Mouse (Mus musculus): ENCODE results near the gene S100a7a. TPM values are rescaled to one million over a fixed set of nuclear protein-coding genes. Genes with fewer than 3 reads are reported as not detected.

The S100a7a gene
- total and polyA plus RNA-seq, 2 experiments from 2014 or later = not detected

- Histone ChIP-seq H3K27me3 (ENCODE audit: insufficient read depth, low read length) (no peaks in the 10 kb centered on the region), H3K9ac (replicated peaks; ENCODE audit: low read length) (no peak overlapping the region), H3K27ac (no peak overlapping the region), H3K4me2 (ENCODE audit: low read depth, low read length) (no peak overlapping the region), H3K36me3 (ENCODE audit: insufficient read depth, low read length) (no peaks in the 10 kb centered on the region), H3K4me1 (ENCODE audit: insufficient read depth, low read length) (no peaks in the 10 kb centered on the region), H3K9me3 (ENCODE audit: low read length) (no peaks in the 10 kb centered on the region), H3K4me3 (ENCODE audit: low read length) (no peak overlapping the region)
- no peak for TF ChIP-seq CTCF (IDR thresholded peaks at IDR 0.05; ENCODE audit: low read depth)
- WGBS = 83% methylated on average over 2 of the region's 2 CpGs
- ATAC-seq (no peak), DNase-seq (ENCODE audit: low spot score) (no peak)
Observed at GRCm38 (mm10) chr3:90693496-90693895, 39.7 kb downstream of the S100a7a start.

DNA sequence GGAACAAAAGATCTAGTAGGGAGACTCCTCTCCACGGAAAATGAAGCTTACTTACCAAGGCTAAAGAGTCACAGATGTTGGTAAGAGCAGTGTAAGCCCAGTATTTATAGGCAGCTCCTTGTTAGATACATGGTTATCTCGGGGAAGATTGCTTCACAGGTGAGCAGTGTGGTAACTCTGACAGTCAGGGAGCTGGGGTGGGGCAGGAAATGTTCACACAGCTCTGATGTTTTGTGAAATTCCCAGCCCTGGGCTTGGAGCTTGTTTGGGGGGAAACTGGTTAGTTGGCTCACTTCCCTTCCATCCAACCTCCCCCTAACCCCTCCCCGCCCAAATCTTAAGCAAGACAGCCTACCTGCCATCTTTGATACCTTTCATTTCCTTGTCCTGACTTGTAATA, 41.8 kb downstream of the S100a7a start, which contains the start of gene S100a9:
Gene S100a9 (minus strand): TSS at position 109 of the 400 bp plus-strand sequence.
- 73% methylated on average over 3 of the region's 3 CpGs for WGBS
- TF ChIP-seq CTCF (IDR thresholded peaks at IDR 0.05; ENCODE audit: low read depth) = no peak

GRCm38 (mm10) chr3:90702244-90702643, 48.4 kb downstream of the S100a7a start:
- no peak for DNase-seq (ENCODE audit: low spot score)
- 92% methylated on average over 2 of the region's 2 CpGs for WGBS
- Histone ChIP-seq H3K27ac (no peak overlapping the region), H3K9me3 (ENCODE audit: low read length) (no peaks in the 10 kb centered on the region), H3K27me3 (ENCODE audit: insufficient read depth, low read length) (no peaks in the 10 kb centered on the region), H3K36me3 (ENCODE audit: insufficient read depth, low read length) (no peaks in the 10 kb centered on the region), H3K4me3 (ENCODE audit: low read length) (no peak overlapping the region), H3K9ac (replicated peaks; ENCODE audit: low read length) (no peak overlapping the region), H3K4me1 (ENCODE audit: insufficient read depth, low read length) (no peaks in the 10 kb centered on the region), H3K4me2 (ENCODE audit: low read depth, low read length) (no peak overlapping the region)
- TF ChIP-seq CTCF (IDR thresholded peaks at IDR 0.05; ENCODE audit: low read depth) = no peak
- no peak for ATAC-seq

More for the DNA sequence above, 41.8 kb downstream of the S100a7a start, which contains the start of gene S100a9:
- Histone ChIP-seq H3K4me2 (ENCODE audit: low read depth, low read length) (no peak within 1 kb of the TSS), H3K9me3 (ENCODE audit: low read length) (no peaks in the 10 kb centered on the region), H3K9ac (replicated peaks; ENCODE audit: low read length) (no peak within 1 kb of the TSS), H3K4me1 (ENCODE audit: insufficient read depth, low read length) (no peaks in the 10 kb centered on the region), H3K27me3 (ENCODE audit: insufficient read depth, low read length) (no peaks in the 10 kb centered on the region), H3K36me3 (ENCODE audit: insufficient read depth, low read length) (no peaks in the 10 kb centered on the region), H3K27ac (no peak within 1 kb of the TSS), H3K4me3 (ENCODE audit: low read length) (no peak within 1 kb of the TSS)
- DNase-seq (ENCODE audit: low spot score) = no peak
- ATAC-seq = no peak

Other genes starting within 250 kb of the S100a7a start
- gene Ints3, start 220.4 kb upstream of the S100a7a start, total RNA-seq (2014; rRNA removed) = 58.1 and 71.7 TPM in 2 replicates
- gene Ints3, start 220.4 kb upstream of the S100a7a start, polyA plus RNA-seq (2015; fragmentation: Nextera tagmentation; extraction: Ambion mirVana) = 19.9 and 20.4 TPM in 2 replicates
- 3.5 and 6.2 TPM in 2 replicates for gene Npr1, start 188.2 kb upstream of the S100a7a start, total RNA-seq (2014; rRNA removed)
- gene Npr1, start 188.2 kb upstream of the S100a7a start, polyA plus RNA-seq (2015; fragmentation: Nextera tagmentation; extraction: Ambion mirVana) = 2.8 TPM in 2 replicates
- 111 and 119 TPM in 2 replicates for gene Ilf2, start 177.9 kb upstream of the S100a7a start, total RNA-seq (2014; rRNA removed)
- 177 and 178 TPM in 2 replicates for gene Ilf2, start 177.9 kb upstream of the S100a7a start, polyA plus RNA-seq (2015; fragmentation: Nextera tagmentation; extraction: Ambion mirVana)
- gene Snapin, start 163.0 kb upstream of the S100a7a start, total RNA-seq (2014; rRNA removed) = 49.7 and 52.0 TPM in 2 replicates
- gene Snapin, start 163.0 kb upstream of the S100a7a start, polyA plus RNA-seq (2015; fragmentation: Nextera tagmentation; extraction: Ambion mirVana) = 102 and 106 TPM in 2 replicates
- 210 and 220 TPM in 2 replicates for gene Chtop, start 144.5 kb upstream of the S100a7a start, total RNA-seq (2014; rRNA removed)
- 162 and 165 TPM in 2 replicates for gene Chtop, start 144.5 kb upstream of the S100a7a start, polyA plus RNA-seq (2015; fragmentation: Nextera tagmentation; extraction: Ambion mirVana)
- 27.7 and 28.1 TPM in 2 replicates for gene S100a1, start 139.6 kb upstream of the S100a7a start, total RNA-seq (2014; rRNA removed)
- 88.9 and 93.6 TPM in 2 replicates for gene S100a1, start 139.6 kb upstream of the S100a7a start, polyA plus RNA-seq (2015; fragmentation: Nextera tagmentation; extraction: Ambion mirVana)
- gene S100a13, start 139.6 kb upstream of the S100a7a start, total RNA-seq (2014; rRNA removed) = 5.2 and 10.9 TPM in 2 replicates
- gene S100a13, start 139.6 kb upstream of the S100a7a start, polyA plus RNA-seq (2015; fragmentation: Nextera tagmentation; extraction: Ambion mirVana) = 37.9 and 41.4 TPM in 2 replicates
- not detected in 2 replicates for gene S100a14, start 127.2 kb upstream of the S100a7a start, total RNA-seq (2014; rRNA removed)
- gene S100a14, start 127.2 kb upstream of the S100a7a start, polyA plus RNA-seq (2015; fragmentation: Nextera tagmentation; extraction: Ambion mirVana) = 0.29 TPM in 1 of 2 replicates, not detected in the other
- gene S100a16, start 116.8 kb upstream of the S100a7a start, total RNA-seq (2014; rRNA removed) = 87.0 and 90.9 TPM in 2 replicates
- gene S100a16, start 116.8 kb upstream of the S100a7a start, polyA plus RNA-seq (2015; fragmentation: Nextera tagmentation; extraction: Ambion mirVana) = 103 and 115 TPM in 2 replicates
- 1.4 and 5.3 TPM in 2 replicates for gene S100a3, start 93.4 kb upstream of the S100a7a start, total RNA-seq (2014; rRNA removed)
- gene S100a3, start 93.4 kb upstream of the S100a7a start, polyA plus RNA-seq (2015; fragmentation: Nextera tagmentation; extraction: Ambion mirVana) = 1.9 and 2.1 TPM in 2 replicates
- not detected in 2 replicates for gene S100a2, start 63.8 kb upstream of the S100a7a start, total RNA-seq (2014; rRNA removed)
- gene S100a2, start 63.8 kb upstream of the S100a7a start, polyA plus RNA-seq (2015; fragmentation: Nextera tagmentation; extraction: Ambion mirVana) = not detected in 2 replicates
- not detected in 2 replicates for gene Gm42674, start 52.1 kb upstream of the S100a7a start, total RNA-seq (2014; rRNA removed)
- gene Gm42674, start 52.1 kb upstream of the S100a7a start, polyA plus RNA-seq (2015; fragmentation: Nextera tagmentation; extraction: Ambion mirVana) = not detected in 2 replicates
- gene S100a4, start 50.2 kb upstream of the S100a7a start, total RNA-seq (2014; rRNA removed) = 3.0 TPM in 1 of 2 replicates, not detected in the other
- 2.3 and 3.1 TPM in 2 replicates for gene S100a4, start 50.2 kb upstream of the S100a7a start, polyA plus RNA-seq (2015; fragmentation: Nextera tagmentation; extraction: Ambion mirVana)
- not detected in 2 replicates for gene S100a5, start 45.5 kb upstream of the S100a7a start, total RNA-seq (2014; rRNA removed)
- not detected in 2 replicates for gene S100a5, start 45.5 kb upstream of the S100a7a start, polyA plus RNA-seq (2015; fragmentation: Nextera tagmentation; extraction: Ambion mirVana)
- 4.4 and 12.9 TPM in 2 replicates for gene S100a6, start 41.1 kb upstream of the S100a7a start, total RNA-seq (2014; rRNA removed)
- 53.8 and 59.0 TPM in 2 replicates for gene S100a6, start 41.1 kb upstream of the S100a7a start, polyA plus RNA-seq (2015; fragmentation: Nextera tagmentation; extraction: Ambion mirVana)
- 1.0 TPM in 1 of 2 replicates, not detected in the other for gene S100a8, start 15.0 kb downstream of the S100a7a start, total RNA-seq (2014; rRNA removed)
- gene S100a8, start 15.0 kb downstream of the S100a7a start, polyA plus RNA-seq (2015; fragmentation: Nextera tagmentation; extraction: Ambion mirVana) = 6.3 and 6.7 TPM in 2 replicates
- gene S100a9, start 41.7 kb downstream of the S100a7a start, total RNA-seq (2014; rRNA removed) = 1.3 TPM in 1 of 2 replicates, not detected in the other
- 5.0 and 6.4 TPM in 2 replicates for gene S100a9, start 41.7 kb downstream of the S100a7a start, polyA plus RNA-seq (2015; fragmentation: Nextera tagmentation; extraction: Ambion mirVana)
- gene Pglyrp4, start 72.9 kb downstream of the S100a7a start, total RNA-seq (2014; rRNA removed) = not detected in 2 replicates
- gene Pglyrp4, start 72.9 kb downstream of the S100a7a start, polyA plus RNA-seq (2015; fragmentation: Nextera tagmentation; extraction: Ambion mirVana) = not detected in 2 replicates
- gene Gm5849, start 123.9 kb downstream of the S100a7a start, total RNA-seq (2014; rRNA removed) = not detected in 2 replicates
- not detected in 2 replicates for gene Gm5849, start 123.9 kb downstream of the S100a7a start, polyA plus RNA-seq (2015; fragmentation: Nextera tagmentation; extraction: Ambion mirVana)

All from hindbrain, postnatal 0 days (tissue).